ENCODE assay signal across 9 mouse cellular contexts in genomic region chr9:109985416-109985815, GRCm38 (mm10). TPM values are rescaled to one million over a fixed set of nuclear protein-coding genes. Genes with fewer than 3 reads are reported as not detected.
A peak's percentile ranks its signal among the peaks of the same experiment; 100 is the strongest.
DNase-seq lines count a peak whose midpoint lies in the region; ATAC-seq and TF ChIP-seq lines count a peak whose summit lies in the region.
"Had no signal": no experiment of that assay in that cellular context is flagged by ENCODE, and none has a peak within 500 bp of the region (broad histone marks: within the 10 kb centered on the region; RNA-seq: fewer than 3 reads in every experiment).

No protein-coding gene starts in this region.

- DNase-seq in brain, embryonic 14.5 days (ENCODE audit: low read depth): peak; percentile 91
- DNase-seq in heart, postnatal 14 days: peak; percentile 62 to 73
- DNase-seq in large intestine, adult 2 months (ENCODE audit: low read depth, low spot score): peak; percentile 31
- peak; percentile 30 to 43 for DNase-seq in thymus, adult 18-20 months

- H3K4me2 ChIP-seq in forebrain, embryonic 13.5 days: no peak overlapping the region
- no peak overlapping the region for H3K4me2 ChIP-seq in liver, embryonic 16.5 days (ENCODE audit: low read depth, low read length)
- no peak overlapping the region for H3K4me2 ChIP-seq in neural tube, embryonic 13.5 days
- H3K4me2 ChIP-seq: heart, embryonic 13.5 days had no signal

- peaks cover 18% of the 10 kb centered on the region for H3K4me1 ChIP-seq in E14TG2a.4 (replicated peaks; ENCODE audit: low read depth, low read length)
- peaks cover 4% of the 10 kb centered on the region; the same call in 1 of the 2 replicates for H3K4me1 ChIP-seq in forebrain, embryonic 13.5 days
- H3K4me1 ChIP-seq in liver, embryonic 16.5 days (ENCODE audit: control insufficient read depth, low read depth, low read length): no peaks in the 10 kb centered on the region
- H3K4me1 ChIP-seq in neural tube, embryonic 13.5 days (replicated peaks): no peaks in the 10 kb centered on the region

- H3K9me3 ChIP-seq in E14TG2a.4 (ENCODE audit: low read length): no peaks in the 10 kb centered on the region
- H3K9me3 ChIP-seq in forebrain, embryonic 13.5 days (replicated peaks): no peaks in the 10 kb centered on the region
- H3K9me3 ChIP-seq in liver, embryonic 16.5 days (replicated peaks; ENCODE audit: control insufficient read depth, low read length): no peaks in the 10 kb centered on the region
- H3K9me3 ChIP-seq in neural tube, embryonic 13.5 days: no peaks in the 10 kb centered on the region
- H3K9me3 ChIP-seq: heart, embryonic 13.5 days had no signal

- H3K27me3 ChIP-seq in E14TG2a.4 (ENCODE audit: insufficient read depth, low read length): no peaks in the 10 kb centered on the region
- H3K27me3 ChIP-seq in forebrain, embryonic 13.5 days: no peaks in the 10 kb centered on the region
- no peaks in the 10 kb centered on the region for H3K27me3 ChIP-seq in liver, embryonic 16.5 days (ENCODE audit: control insufficient read depth, insufficient read depth, low read depth, low read length)
- H3K27me3 ChIP-seq in neural tube, embryonic 13.5 days: no peaks in the 10 kb centered on the region
- H3K27me3 ChIP-seq: heart, embryonic 13.5 days had no signal

- TF ChIP-seq POLR2A in brain, embryonic 14.5 days (IDR thresholded peaks at IDR 0.05; ENCODE audit: borderline replicate concordance, extremely low read depth, insufficient read depth, insufficient read length, poor library complexity, severe bottlenecking): no peak

- 22% methylated on average over 4 of the region's 4 CpGs for WGBS in forebrain, embryonic 13.5 days
- WGBS in large intestine, adult 2 months: 24% methylated on average over 4 of the region's 4 CpGs
- whole genome bisulfite sequencing in liver, embryonic 16.5 days (ENCODE audit: insufficient replicate concordance): 21% methylated on average over 4 of the region's 4 CpGs
- WGBS in neural tube, embryonic 13.5 days: 19% methylated on average over 4 of the region's 4 CpGs

- TF ChIP-seq CTCF in E14TG2a.4 (conservative IDR thresholded peaks at IDR 0.05; ENCODE audit: low read length): peak; percentile 76
- peak; percentile 90 for TF ChIP-seq CTCF in brain, embryonic 14.5 days (IDR thresholded peaks at IDR 0.05; ENCODE audit: borderline replicate concordance, extremely low read depth, insufficient read depth, insufficient read length)

- H3K36me3 ChIP-seq in E14TG2a.4 (ENCODE audit: insufficient read depth, low read length): peaks cover 45% of the 10 kb centered on the region
- peaks cover 16% of the 10 kb centered on the region; the same call in 1 of the 2 replicates for H3K36me3 ChIP-seq in forebrain, embryonic 13.5 days (ENCODE audit: poor library complexity, severe bottlenecking)
- no peaks in the 10 kb centered on the region for H3K36me3 ChIP-seq in liver, embryonic 16.5 days (ENCODE audit: control insufficient read depth, insufficient read depth)
- peaks cover 14% of the 10 kb centered on the region for H3K36me3 ChIP-seq in neural tube, embryonic 13.5 days

- peak; percentile 93 for ATAC-seq in forebrain, embryonic 13.5 days
- peak; percentile 54; the same call in 1 of the 2 replicates for ATAC-seq in liver, embryonic 16.5 days (ENCODE audit: low read depth)
- ATAC-seq in neural tube, embryonic 13.5 days (ENCODE audit: low read depth): peak; percentile 81; the same call in 1 of the 2 replicates

- intact Hi-C loops in heart, postnatal 14 days (cut with DNase I): loop anchor here (2.0 kb wide), 2 partner anchors 87 to 93 kb away; no protein-coding TSS in a partner anchor

- no peak overlapping the region for H3K4me3 ChIP-seq in E14TG2a.4 (replicated peaks; ENCODE audit: low read length)
- no peak overlapping the region for H3K4me3 ChIP-seq in forebrain, embryonic 13.5 days
- no peak overlapping the region for H3K4me3 ChIP-seq in liver, embryonic 16.5 days (ENCODE audit: low read depth, low read length)
- no peak overlapping the region for H3K4me3 ChIP-seq in neural tube, embryonic 13.5 days
- H3K4me3 ChIP-seq: heart, embryonic 13.5 days had no signal

- H3K27ac ChIP-seq in forebrain, embryonic 13.5 days: peak overlapping the region; percentile 65
- H3K27ac ChIP-seq in liver, embryonic 16.5 days (ENCODE audit: low read length): no peak overlapping the region
- H3K27ac ChIP-seq in neural tube, embryonic 13.5 days (replicated peaks): no peak overlapping the region
- H3K27ac ChIP-seq: heart, embryonic 13.5 days had no signal

- H3K9ac ChIP-seq in forebrain, embryonic 13.5 days: no peak overlapping the region
- no peak overlapping the region for H3K9ac ChIP-seq in liver, embryonic 16.5 days (ENCODE audit: low read depth, low read length)
- no peak overlapping the region for H3K9ac ChIP-seq in neural tube, embryonic 13.5 days
- H3K9ac ChIP-seq: heart, embryonic 13.5 days had no signal

RNA-seq across cellular contexts. Expression of gene Map4, which starts 54.2 kb away (rescaled TPM):
- polyA plus RNA-seq in brain, embryonic 14.5 days (2012; rRNA removed): 161 and 224 TPM in 2 replicates
- 81.7 and 90.6 TPM in 2 replicates for polyA plus RNA-seq in forebrain, embryonic 13.5 days (2015; fragmentation: Nextera tagmentation; extraction: Ambion mirVana)
- 100 to 1,000 TPM; 252 to 276 TPM for total RNA-seq in heart, postnatal 14 days (2021)
- 117 and 129 TPM in 2 replicates for polyA plus RNA-seq in large intestine, adult 2 months (2012; rRNA removed)
- 13.0 TPM in 2 replicates for polyA plus RNA-seq in liver, embryonic 16.5 days (2015; fragmentation: Nextera tagmentation; extraction: Ambion mirVana)
- polyA plus RNA-seq in neural tube, embryonic 13.5 days (2015; fragmentation: Nextera tagmentation; extraction: Ambion mirVana): 174 and 176 TPM in 2 replicates

Comparison
In these comparisons a context has a peak if more than half of its experiments do, and no peak if none do; other contexts are left out.
1. DNase-seq: peak in every context shown above with its lines; median percentile 91 in brain, embryonic 14.5 days; 68 in heart, postnatal 14 days; 36 in thymus, adult 18-20 months; 31 in large intestine, adult 2 months.